Mouse (Mus musculus): ENCODE data around the gene Slc25a38.
"Not testable (repeated sequence)": the region's sequence is repeated elsewhere in the genome, so short reads cannot be mapped to it uniquely, and the experiment has no call there.

The Slc25a38 gene

DNA sequence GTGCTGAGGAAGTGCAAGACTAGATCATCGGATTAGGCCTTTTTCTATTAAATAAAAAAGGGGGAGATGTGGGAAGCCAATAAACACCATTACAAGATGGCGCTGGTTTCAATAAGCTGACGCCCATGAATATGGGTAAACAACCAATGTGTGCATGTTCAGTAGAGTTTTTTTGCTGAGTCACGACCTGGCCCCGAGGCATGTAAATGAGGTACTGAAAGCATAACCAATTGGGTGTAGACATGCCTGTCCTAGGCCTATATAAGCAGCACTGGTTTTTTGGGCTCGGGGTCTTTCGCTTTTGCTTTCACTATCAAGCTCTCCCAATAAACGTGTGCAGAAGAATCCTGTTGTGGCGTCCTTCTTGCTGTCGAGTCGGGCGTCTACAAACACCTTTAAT, 1.2 kb upstream of the Slc25a38 start:
- DNase-seq = not testable (repeated sequence)

DNA sequence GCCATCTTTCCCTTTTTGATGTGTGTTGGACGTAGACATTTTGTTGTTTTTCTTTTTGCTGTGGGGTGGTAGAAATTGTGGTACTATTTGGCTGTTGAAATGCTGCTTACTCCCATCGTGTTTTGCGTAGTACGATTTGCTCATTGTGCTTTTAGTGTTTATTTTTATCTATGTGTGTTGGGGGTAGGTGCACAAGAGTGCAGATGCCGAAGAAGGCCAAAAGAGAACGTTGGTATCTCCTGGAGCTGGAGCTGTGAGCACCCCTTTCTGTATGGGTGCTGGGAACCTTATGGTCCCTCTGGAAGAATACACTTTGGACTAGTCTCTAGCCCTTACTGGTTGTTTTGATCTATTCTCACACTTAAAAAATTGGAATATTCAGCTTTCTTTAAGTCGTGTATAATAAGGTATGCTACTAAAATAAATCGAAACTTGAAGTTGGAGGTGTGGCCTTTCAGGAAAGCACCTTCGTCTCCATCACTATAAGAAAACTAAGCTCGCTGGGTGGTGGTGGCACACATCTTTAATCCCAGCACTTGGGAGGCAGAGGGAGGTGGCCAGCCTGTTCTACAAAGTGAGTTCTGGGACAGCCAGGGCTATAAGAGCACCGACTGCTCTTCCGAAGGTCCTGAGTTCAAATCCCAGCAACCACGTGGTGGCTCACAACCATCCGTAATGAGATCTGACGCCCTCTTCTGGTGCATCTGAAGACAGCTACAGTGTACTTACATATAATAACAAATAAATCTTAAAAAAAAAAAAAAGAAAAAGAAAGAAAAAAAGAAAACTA, 1.2 kb downstream of the Slc25a38 start:
- no peak for DNase-seq

DNA sequence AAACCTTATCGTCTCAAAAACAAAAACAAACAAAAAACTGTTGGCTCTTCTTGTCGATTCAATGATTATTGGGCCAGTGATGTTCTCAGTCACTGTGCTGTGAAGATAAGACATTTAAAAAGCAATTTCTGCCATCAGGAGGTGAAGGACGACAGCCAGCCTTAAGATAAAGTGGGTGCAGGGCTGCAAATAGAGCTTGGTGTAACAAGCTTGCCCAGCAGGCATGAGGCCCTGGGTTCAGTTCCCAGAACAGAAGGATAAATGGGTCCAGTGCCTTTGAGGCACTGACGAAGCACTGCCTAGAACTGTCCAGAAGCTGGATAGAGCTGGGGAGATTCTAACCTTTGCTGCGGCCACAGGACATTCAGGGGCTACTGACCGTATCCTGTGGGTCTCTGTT, 2.3 kb downstream of the Slc25a38 start:
- DNase-seq = no peak

DNA sequence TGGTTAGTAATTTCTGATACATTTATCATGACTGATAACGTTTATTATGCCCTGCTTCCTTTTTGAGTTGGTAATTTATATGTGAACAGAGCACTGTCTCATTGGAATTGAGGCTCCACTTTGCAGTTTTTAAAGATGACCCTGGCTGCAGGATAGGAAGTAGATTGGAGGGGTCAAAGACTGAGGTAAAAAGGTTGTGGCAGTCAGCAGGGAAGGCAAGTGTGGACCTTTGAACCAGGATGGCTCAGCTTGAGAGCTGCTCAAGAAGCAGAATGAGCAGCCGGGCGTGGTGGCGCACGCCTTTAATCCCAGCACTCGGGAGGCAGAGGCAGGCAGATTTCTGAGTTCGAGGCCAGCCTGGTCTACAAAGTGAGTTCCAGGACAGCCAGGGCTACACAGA, 3.3 kb downstream of the Slc25a38 start:
- DNase-seq = no peak

DNA sequence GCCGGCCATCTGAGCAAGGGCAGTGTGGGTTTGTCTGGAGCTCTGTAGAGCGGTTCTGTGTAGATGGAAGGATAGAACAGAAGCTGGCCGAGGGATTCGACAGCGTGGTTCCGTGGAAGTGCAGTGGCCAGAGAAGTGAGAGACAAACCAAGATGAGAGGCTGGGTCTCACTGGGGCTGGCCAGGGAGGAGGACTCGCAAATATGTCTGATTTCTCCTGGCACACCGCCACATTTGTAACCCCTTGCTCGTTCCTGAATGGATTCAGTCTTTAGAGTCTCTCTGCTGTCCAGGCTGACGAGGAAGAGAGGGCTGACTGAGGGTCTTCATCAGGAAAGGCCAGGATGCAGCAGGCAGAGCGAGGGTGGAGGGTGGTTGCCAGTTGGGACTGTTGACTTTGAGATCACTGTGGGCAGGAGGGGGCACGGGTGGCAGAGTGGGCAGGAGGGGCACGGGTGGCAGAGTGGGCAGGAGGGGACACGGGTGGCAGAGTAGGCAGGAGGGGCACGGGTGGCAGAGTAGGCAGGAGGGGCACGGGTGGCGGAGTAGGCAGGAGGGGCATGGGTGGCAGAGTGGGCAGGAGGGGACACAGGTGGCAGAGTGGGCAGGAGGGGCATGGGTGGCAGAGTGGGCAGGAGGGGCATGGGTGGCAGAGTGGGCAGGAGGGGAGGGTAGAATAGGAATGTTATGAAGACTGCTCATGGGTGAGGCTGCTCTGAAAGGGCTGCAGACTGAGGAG, 4.0 kb downstream of the Slc25a38 start:
- no peak for DNase-seq

DNA sequence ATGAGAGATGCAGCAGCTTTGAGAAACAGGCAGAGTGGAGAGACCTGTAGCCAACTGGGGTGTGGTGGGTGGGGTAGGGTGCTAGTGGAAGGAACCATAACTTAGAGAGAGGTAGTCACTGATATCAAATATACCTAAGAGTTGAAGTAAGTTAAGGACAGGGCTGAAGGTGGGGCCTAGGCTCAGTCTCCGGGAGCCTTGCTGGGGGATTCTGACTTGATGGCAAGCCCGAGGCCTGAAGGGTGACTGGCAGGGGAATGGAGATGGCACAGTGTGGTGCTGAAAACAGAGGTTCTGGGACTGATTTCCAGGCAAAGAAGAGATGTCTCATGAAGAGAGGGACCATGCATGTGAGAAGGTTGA, 4.6 kb downstream of the Slc25a38 start:
- no peak for DNase-seq

DNA sequence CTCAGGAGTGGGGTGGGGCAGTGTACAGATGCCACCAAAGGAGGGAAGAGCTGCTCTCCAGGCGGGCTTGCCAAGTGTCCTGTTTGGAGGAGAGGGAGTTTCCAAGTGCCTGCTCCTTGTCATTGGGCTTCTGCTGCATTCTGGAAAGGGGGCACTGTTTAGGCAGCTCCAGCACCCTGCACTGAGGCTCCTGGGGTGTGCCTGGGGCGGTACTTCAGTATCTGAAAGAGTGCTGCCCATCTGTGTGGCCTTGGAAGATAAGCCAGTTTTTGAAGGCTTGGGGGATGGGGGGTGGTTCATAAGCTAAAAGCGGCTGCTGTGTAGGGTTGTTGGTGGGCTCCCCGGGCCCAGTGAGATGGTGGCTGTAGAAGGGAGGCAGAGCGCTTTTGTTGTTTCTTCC, 5.4 kb downstream of the Slc25a38 start:
- DNase-seq = no peak

DNA sequence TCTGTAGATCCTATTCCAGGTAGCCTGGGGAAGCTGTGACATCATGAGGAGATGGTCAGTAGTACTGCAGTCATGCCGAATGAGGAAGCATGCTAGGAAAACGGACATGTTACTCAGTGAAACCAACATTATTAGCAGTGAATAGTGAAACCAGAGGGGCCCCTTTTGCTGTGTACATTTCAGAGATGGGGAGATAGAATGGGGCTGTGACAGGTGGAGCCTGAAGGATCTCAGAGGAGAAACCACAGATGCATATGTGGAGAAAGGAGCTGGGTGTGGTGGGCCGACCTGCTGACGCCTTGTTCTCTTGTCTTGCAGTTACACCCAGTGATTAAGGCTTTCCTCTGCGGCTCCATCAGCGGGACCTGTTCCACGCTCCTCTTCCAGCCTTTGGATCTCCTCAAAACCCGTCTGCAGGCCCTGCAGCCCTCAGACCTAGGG, 6.0 kb downstream of the Slc25a38 start:
- no peak for DNase-seq

DNA sequence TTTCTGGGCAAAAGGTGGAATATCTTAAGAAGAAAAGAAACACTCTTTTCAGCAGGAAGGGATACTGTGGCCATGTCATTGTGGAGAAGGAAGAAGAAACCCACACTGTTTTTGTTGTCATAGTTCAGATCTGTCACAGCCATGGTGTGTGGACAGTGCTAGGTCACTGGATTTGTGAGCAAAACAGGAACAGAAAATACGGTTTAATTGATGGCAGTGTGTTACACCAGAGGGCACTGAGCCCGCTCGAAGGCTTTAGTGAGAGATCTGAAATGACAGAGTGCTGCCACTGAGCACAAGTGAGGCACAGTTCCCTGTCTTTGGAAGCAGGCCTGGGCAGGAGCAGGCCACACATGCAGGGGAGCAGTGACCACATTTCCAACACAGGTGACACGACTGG, 8.0 kb downstream of the Slc25a38 start:
- DNase-seq = no peak

DNA sequence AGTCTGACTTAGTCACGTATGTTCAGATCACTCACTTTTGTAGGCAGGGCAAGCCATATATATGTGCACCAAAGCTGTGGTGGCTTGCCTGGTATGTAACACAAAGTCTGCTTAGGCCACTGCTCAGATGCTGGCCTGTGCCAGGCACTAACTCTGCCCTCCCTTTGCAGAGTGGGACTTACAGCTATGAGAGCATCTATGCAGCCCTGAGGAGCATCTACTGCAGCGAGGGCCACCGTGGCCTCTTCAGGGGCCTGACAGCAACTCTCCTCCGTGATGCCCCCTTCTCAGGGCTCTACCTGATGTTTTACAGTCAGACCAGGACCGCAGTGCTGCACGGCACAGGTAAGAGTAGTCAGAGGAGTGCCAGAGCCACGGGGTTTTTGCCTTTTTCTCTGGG, 10.3 kb downstream of the Slc25a38 start:
- DNase-seq = no peak

DNA sequence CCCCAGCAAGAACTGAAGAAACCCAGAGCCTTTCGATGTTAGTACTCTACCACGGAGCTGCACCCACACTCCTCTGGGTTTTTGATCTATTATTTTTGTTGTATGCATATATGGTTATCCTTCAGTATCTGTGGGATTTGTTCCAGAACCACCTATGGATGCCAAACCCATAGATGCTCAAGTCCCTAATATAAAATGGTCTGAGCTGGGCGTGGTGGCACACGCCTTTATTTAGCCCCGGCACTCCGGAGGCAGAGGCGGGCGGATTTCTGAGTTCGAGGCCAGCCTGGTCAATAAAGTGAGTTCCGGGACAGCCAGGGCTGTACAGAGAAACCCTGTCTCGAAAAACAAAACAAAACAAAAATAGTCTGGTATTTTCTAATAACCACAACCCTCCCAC, 16.7 kb downstream of the Slc25a38 start:
- peak; percentile 7 for DNase-seq

DNA sequence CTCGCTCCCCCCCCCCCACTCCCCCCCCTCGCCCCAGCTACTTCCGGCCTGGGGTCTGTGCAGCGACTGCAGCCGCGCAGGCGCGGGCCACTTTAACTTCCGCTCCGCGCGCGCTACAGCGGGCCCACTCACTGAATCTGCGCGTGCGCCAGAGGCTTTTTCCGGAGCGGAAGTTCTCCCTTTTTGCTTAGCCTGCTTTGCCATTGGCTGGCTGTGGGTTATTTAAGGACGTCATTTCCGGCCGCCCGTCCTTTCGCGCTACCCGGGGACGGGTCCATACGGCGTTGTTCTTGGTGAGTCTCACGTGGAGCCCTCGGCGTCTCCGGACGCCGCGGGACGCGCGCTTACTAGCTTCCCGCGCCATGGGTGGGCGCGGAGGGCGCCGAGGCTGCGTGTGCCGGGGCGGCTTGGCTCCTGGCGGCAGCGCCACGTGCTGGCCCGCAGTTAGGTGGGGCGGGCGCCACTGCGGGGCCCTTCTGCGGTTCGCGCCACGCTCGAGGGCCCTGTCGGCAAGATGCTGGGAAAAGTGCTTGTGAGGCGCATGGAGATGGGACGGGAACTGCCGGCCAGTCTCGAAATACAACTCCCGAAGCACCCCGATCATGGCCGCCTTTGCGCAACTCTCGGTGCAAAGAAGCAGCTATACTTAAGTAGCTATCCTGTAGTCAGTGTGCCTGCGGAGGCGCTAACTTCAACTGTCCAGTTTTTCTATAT, 17.5 kb downstream of the Slc25a38 start, which contains the start of gene Rpsa:
Gene Rpsa (plus strand): TSS at position 152 of the 714 bp plus-strand sequence.
- DNase-seq = peak; percentile 99

DNA sequence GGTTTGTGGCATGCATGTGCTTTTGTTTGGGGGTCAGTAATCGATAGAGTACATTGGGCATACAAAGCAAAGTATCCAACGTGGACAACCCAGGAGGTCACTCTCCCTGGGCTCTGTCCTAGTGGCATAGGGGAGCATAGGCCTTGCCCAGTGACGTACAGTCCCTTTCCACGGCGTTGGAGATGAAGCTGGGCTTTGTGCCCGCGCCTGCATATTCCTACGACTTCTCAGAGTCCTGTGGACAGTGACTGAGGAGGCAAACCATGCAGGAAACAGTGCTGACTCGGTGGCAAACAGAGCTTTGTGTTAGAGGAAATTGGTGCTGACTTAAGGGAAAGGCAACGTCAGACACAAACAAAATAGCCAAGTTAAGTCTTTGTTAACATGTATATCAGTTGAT, 19.1 kb downstream of the Slc25a38 start:
- no peak for DNase-seq

DNA sequence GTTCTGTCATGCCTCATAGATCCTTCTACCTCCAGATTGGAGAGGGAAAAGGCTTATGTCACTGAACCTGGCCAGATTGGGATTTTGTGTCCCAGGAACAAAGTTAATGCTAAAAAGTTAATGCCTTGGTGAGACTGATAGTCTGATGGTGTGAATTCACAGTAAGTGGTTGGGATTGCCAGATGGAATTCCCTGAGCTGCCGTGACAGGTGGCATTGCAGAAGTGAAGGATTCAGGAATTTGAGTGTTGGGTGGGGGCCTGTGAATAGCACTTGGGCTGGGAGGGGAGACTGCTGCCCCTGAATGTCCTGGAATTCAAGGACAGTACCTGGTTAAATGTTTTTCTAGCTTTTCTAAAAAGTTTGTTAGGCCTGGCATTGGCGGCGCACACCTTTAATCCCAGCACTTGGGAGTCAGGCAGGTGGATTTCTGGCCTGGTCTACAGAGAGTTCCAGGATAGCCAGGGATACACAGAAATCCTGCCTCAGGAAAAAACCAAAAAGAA, 21.7 kb downstream of the Slc25a38 start:
- DNase-seq = no peak

DNA sequence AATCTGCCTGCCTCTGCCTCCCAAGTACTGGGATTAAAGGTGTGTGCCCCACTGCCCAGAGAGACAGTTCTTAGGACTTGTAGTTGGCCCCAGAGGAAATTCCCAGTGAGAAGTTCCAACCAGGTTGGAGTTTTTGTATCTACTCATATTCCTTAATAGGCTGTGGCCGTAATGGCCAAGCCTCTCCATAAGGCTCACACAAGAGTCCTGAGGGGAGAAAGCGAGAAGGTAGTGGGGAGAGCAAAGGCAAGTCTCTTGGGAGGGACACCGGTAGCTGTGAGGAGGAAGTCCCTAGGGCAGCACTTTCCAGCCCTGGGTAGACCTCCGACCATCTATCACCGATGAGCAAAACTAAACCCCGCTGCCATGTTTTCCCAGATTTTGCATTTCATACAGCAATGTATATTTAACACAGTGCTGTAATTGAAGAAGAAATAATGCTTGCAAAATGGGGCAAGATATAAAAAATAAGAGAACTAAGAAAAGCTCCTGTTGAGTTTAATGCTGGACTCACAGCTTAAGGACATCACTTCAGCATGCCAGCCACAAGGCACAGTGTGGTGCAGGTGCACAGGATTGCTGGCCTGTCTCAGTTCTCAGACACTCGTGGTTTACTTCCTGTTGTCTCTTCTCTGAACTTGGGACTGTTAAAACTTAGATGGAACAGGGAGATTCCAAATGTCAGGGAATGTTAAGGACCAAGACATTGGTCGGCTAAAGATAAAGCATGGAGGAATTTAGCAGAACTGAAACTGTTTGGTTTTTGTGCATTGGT, 23.0 kb downstream of the Slc25a38 start:
- DNase-seq = peak; percentile 37

DNA sequence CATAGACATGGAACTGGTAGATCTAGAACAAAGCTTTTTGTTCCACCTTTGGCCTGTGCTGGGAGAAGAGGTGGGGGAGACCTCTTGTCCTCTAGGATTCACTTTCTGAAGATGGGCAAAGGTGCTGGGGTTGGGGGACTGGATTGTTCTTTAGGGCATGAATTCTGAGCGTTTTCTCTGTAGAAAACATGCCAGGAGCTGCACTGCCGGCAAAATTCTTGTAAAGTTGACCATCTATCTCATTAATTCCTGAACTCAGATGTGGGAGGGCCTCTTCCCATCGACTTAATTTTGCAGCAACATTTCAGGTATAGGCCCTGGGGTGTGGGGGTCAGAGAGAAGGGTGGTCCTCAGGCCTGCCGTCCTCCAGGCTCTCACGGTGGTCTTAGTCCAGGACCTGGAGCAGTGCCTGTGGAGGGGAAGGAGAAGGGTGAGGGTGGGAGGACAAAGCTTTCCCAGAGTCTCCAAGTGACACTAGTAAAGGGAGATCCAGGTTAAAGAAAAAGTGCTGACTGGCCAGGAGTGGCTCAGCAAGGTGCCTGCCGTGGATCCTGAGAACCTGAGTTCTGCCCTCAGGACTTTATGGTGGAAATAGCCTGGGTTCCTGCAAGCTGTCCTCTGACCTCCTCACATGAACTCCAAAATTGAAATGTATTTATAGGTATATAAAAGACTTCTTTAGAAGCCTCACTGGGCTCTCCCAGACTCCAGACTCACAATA, 23.7 kb downstream of the Slc25a38 start:
- no peak for DNase-seq

DNA sequence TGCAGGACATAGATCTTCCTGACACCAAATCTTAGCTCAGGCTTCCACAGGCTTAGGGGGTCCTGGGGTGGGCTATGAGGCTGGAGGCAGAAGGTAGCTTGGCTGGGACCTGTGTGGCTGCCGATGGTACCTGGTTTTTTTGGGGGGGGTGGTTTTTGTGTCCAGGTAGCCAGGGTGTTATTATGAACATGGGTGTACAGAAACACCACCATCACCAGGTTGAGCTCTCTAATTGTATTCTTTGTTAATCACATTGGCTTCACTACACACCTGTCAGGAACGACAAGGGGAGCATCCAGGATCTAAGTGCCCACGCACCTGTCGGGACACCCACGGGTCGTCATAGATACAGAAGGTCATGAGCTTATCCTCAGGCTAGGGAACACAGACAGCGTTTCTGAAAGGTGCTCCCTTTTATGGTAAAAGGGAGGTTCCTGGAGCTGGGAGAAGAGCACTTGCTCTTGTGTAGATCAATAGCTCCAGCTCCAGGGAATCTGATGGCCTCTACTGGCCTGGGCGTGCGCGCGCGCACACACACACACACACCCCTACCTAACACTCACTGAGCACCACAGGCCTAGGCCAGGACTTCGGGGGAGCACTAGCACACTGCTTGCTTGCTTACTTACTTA, 24.5 kb downstream of the Slc25a38 start:
- DNase-seq = no peak

DNA sequence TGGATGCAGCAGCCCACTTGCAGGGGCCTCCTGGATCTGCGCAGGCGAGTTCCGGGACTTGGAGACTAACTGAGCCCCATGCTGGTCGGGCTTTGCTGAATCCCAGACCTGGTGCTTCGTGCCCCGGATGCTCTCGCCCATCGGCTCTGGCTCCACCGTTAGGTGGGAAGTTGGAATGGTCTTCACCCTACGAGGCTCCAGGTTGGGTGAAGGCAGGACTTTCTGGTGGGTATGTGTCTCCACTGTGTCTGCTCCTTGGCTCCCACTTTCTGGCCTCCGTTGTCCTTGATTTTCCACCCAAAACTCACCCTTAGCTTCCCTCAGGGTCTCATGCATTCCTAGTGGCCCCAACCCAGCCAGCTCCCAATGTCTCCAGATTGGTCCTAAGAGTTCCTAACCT, 25.3 kb downstream of the Slc25a38 start:
- no peak for DNase-seq

DNA sequence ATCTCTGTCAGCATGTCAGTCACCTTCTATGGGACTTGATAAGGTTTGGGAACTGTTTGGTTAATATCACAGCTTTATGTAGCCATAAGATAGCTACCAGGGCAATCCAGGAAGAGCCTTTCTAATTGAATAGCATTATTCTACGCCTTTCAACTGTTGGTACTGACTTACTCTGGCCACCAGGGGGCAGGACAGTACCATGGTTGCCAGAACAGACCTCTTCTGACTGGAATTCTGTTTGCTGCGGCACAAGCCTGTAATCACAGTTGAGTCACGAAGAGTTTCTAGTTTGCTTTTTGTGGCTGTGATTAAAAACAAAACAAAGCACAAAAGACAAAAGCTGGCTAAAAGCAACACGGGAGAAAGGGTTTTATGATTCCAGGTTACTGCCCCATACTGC, 30.5 kb downstream of the Slc25a38 start:
- DNase-seq = peak; percentile 81

DNA sequence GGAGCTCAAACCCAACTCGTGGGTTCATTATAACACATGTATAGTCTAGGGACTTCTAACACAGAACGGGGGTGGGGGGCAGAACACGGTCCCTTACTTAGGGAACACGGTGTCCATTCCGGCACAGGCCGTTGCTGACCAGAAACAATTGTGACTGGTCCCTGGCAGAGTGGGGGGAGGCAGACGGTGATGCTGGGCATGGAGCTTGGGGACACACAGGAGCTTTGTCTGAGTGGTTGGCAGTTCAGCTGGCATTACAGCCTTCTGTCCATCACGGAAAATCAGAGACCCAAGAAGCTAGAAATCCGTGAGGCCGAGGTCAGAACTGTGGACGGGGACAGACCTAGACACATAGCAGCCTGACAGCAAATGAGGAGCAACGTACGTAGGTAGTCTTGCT, 34.3 kb downstream of the Slc25a38 start:
- DNase-seq = no peak

DNA sequence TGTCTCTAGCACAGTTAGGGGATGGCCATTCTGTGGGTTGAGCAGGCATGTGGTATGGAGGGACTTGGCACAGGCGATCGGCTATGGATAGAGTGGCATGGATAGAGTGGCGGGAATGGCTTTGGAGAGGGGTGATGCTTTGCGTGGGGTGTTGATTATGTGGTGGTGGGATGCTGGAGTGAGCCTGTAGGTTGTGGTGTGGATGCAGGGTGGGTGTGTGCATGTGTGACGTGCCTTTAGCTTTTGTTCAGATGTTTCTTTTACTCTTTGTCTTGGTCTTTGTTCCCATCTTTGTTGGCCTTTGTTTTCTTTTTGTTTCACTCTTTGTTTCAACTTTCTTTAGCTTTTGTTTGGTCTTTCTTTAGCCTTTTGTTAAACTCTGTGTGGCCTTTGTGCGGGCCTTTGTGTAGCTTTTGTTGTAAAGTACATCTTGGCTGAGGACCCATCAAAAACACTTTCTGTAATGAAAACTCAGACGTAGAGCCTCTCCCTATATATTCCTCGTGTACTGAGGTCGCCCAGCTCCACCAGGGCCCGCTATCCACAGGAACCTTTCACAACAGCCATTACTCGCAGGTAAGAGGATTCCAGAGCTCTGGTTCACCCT, 39.2 kb downstream of the Slc25a38 start, which contains the start of gene Mobp:
Gene Mobp (plus strand): TSS at position 486 of the 607 bp plus-strand sequence.
- no peak for DNase-seq

Measured in embryo, embryonic 11 days (tissue).